Mouse (Mus musculus): ENCODE measurements around the gene Atp8a2. TPM values are rescaled to one million over a fixed set of nuclear protein-coding genes. Genes with fewer than 3 reads are reported as not detected.
"Not testable (repeated sequence)": the region's sequence is repeated elsewhere in the genome, so short reads cannot be mapped to it uniquely, and the experiment has no call there.

The Atp8a2 gene
- polyA plus RNA-seq, 1 experiment = 15.3 TPM

GRCm38 (mm10) chr14:59853139-59853538 lies 343.8 kb downstream of the Atp8a2 start:
- H3K4me1 ChIP-seq (ENCODE audit: control insufficient read depth, insufficient read depth, low read length) = no peaks in the 10 kb centered on the region
- no peak for TF ChIP-seq CTCF (IDR thresholded peaks at IDR 0.05; ENCODE audit: extremely low read depth, insufficient read depth, low read length)
- TF ChIP-seq POLR2A (IDR thresholded peaks at IDR 0.05; ENCODE audit: extremely low read depth, insufficient read depth, low read length) = no peak
- H3K27ac ChIP-seq (ENCODE audit: insufficient read depth, low read length) = no peak overlapping the region
- no peak overlapping the region for H3K4me3 ChIP-seq (ENCODE audit: insufficient read depth, low read length)

DNA sequence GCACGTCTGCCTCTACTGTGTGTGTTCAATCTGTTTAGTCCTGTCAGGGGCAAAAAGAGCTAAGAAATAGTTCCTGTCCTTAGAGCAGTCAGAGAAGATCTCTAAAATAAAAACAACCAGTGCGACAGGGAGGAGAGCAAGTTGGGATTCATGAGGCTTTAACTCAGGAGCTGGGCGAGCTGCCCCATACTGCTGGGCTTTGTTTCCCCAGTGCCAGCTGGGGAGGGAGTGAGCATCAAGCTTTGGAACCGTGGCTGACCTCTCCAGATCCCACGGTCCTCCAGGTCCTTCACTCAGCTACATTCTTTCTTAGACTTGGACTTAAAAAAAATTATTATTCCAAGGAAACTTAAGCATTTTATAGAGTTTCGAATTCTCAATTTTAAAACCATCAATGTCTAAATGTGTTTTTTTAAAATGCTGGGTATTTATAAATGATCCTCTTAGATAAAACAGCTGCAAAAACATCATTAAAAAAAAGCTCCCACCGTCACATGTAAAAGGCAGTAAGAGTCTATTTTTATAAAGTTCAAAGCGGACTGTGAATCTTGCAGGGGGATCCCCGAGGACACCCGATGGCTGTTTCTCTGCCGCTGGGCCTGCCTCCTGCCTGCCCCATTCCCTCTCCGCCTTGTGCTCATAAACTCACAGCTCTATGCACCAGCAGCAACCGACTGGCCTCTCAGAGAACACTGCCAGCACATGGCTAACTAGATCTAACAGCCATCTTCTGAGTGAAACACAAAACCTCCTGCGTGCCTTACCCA lies 350.2 kb downstream of the Atp8a2 start:
- TF ChIP-seq POLR2A (IDR thresholded peaks at IDR 0.05; ENCODE audit: extremely low read depth, insufficient read depth, low read length) = no peak
- no peak for TF ChIP-seq CTCF (IDR thresholded peaks at IDR 0.05; ENCODE audit: extremely low read depth, insufficient read depth, low read length)
- no peak overlapping the region for H3K4me3 ChIP-seq (ENCODE audit: insufficient read depth, low read length)
- no peaks in the 10 kb centered on the region for H3K4me1 ChIP-seq (ENCODE audit: control insufficient read depth, insufficient read depth, low read length)
- no peak overlapping the region for H3K27ac ChIP-seq (ENCODE audit: insufficient read depth, low read length)

DNA sequence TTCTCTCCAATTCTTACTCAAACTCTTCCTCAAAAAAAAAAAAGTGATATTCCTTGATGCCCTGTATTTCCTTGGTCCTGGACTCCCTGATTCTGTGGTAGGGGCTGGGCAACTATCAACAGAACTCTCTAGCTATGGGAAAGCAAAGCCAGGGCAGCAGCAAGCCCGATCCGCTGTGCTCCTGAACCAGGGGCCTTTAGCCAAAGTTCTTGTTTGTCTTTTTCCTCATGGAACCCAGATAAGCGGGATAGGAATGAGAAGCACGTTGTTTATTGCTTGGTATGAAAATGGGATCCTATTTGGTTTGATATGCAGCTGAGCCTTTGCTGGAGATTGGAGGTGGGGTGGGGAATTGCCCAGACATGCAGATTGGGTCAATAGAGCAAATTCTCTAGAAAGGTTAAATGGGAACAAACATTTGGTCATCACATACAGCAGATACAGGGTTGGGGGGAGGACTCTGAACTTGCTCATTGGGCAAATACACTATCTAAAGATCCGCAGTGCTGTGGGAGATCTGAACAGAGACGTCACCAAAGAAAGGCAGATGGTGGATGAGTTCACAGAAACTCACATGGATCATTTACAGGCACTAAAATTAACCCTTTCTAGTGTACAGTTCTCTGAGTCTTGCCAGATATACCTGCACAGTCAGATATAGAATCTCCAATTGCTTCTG lies 353.6 kb downstream of the Atp8a2 start:
- no peak overlapping the region for H3K27ac ChIP-seq (ENCODE audit: insufficient read depth, low read length)
- no peak overlapping the region for H3K4me3 ChIP-seq (ENCODE audit: insufficient read depth, low read length)
- H3K4me1 ChIP-seq (ENCODE audit: control insufficient read depth, insufficient read depth, low read length) = peaks cover 3% of the 10 kb centered on the region; the same call in 1 of the 2 replicates
- TF ChIP-seq CTCF (IDR thresholded peaks at IDR 0.05; ENCODE audit: extremely low read depth, insufficient read depth, low read length) (no peak), POLR2A (IDR thresholded peaks at IDR 0.05; ENCODE audit: extremely low read depth, insufficient read depth, low read length) (no peak)

- peaks cover 6% of the 10 kb centered on the region for H3K4me1 ChIP-seq (ENCODE audit: control insufficient read depth, insufficient read depth, low read length)
- H3K4me3 ChIP-seq (ENCODE audit: insufficient read depth, low read length) = no peak overlapping the region
- no peak overlapping the region for H3K27ac ChIP-seq (ENCODE audit: insufficient read depth, low read length)
- TF ChIP-seq CTCF (IDR thresholded peaks at IDR 0.05; ENCODE audit: extremely low read depth, insufficient read depth, low read length) (no peak), POLR2A (IDR thresholded peaks at IDR 0.05; ENCODE audit: extremely low read depth, insufficient read depth, low read length) (no peak)
Observed at GRCm38 (mm10) chr14:59839951-59840720, 356.8 kb downstream of the Atp8a2 start.

GRCm38 (mm10) chr14:59838446-59839259 lies 358.3 kb downstream of the Atp8a2 start:
- H3K4me1 ChIP-seq (ENCODE audit: control insufficient read depth, insufficient read depth, low read length); H3K4me3 ChIP-seq (ENCODE audit: insufficient read depth, low read length); H3K27ac ChIP-seq (ENCODE audit: insufficient read depth, low read length): not testable (repeated sequence)

DNA sequence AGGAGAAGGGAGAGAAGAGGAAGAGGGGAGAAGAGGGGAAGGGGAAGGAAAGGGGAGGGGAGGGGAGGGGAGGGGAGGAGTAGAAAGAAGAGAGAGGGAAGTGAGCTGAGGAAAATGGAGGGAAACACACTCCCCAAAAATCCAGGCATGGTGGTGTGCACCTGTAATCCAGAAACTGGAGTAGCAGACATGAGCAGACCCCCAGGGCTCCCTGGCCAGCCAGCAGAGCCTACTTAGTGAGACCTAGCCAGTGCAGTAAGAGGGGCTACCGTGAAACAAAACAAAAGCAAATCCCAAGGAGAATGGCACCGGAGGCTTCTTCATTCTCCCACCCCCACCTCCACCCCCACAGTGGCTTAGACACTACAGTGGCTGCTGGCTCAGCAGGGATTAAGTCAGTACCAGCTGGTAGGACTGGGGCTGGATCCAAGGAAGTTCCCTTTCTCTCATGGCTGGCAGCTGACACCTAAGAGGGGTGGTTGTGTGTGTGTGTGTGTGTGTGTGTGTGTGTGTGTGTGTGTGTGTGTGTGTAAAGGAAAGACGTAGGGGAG lies 359.2 kb downstream of the Atp8a2 start:
- not testable (repeated sequence) for H3K4me3 ChIP-seq (ENCODE audit: insufficient read depth, low read length); H3K4me1 ChIP-seq (ENCODE audit: control insufficient read depth, insufficient read depth, low read length); H3K27ac ChIP-seq (ENCODE audit: insufficient read depth, low read length)

GRCm38 (mm10) chr14:59836876-59837543 lies 360.0 kb downstream of the Atp8a2 start:
- Histone ChIP-seq H3K27ac (ENCODE audit: insufficient read depth, low read length) (no peak overlapping the region), H3K4me1 (ENCODE audit: control insufficient read depth, insufficient read depth, low read length) (peaks cover 6% of the 10 kb centered on the region), H3K4me3 (ENCODE audit: insufficient read depth, low read length) (no peak overlapping the region)
- TF ChIP-seq POLR2A (IDR thresholded peaks at IDR 0.05; ENCODE audit: extremely low read depth, insufficient read depth, low read length) (no peak), CTCF (IDR thresholded peaks at IDR 0.05; ENCODE audit: extremely low read depth, insufficient read depth, low read length) (no peak)

DNA sequence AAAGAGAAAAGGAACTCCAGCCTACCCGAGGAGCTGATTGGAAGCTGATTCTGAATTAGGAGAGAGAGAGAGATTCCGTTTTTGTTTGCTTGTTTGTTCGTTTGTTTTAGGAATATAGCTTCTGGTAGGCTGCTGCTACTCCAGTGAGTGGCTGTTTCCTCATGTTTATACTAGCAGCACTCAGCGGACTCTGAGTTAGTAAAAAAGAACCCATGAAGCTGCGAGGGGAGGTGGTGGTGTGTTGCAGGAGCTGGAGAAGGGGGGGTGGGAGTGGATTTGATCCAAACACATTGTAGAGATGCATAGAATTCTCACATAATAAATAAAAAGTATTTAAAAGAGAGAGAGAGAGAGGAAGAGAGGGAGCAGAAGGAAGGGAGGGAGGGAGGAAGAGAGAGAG lies 367.4 kb downstream of the Atp8a2 start:
- H3K27ac ChIP-seq (ENCODE audit: insufficient read depth, low read length) = no peak overlapping the region
- H3K4me3 ChIP-seq (ENCODE audit: insufficient read depth, low read length) = no peak overlapping the region
- TF ChIP-seq CTCF (IDR thresholded peaks at IDR 0.05; ENCODE audit: extremely low read depth, insufficient read depth, low read length) (no peak), POLR2A (IDR thresholded peaks at IDR 0.05; ENCODE audit: extremely low read depth, insufficient read depth, low read length) (no peak)
- no peaks in the 10 kb centered on the region for H3K4me1 ChIP-seq (ENCODE audit: control insufficient read depth, insufficient read depth, low read length)

DNA sequence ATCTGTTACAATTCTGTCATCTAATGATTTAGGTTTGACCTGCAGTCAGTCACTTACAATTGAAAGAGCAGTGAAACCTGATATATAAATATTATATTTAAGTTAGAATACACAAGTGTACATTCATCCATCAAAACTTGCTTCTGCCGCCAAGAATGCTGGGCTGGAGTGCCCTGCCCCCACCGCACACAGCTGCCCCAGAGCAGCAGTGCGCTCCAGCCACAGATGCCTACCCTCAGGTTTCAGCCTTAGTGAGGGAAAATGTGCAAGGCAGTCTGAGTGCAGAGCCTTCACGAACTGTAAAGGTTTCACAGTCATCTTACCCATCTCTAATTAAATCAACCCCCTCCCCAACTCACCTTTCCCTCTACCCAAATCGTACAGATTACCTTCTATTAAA lies 369.6 kb downstream of the Atp8a2 start:
- no peak overlapping the region for H3K27ac ChIP-seq (ENCODE audit: insufficient read depth, low read length)
- no peak overlapping the region for H3K4me3 ChIP-seq (ENCODE audit: insufficient read depth, low read length)
- H3K4me1 ChIP-seq (ENCODE audit: control insufficient read depth, insufficient read depth, low read length) = no peaks in the 10 kb centered on the region
- TF ChIP-seq CTCF (IDR thresholded peaks at IDR 0.05; ENCODE audit: extremely low read depth, insufficient read depth, low read length) (no peak), POLR2A (IDR thresholded peaks at IDR 0.05; ENCODE audit: extremely low read depth, insufficient read depth, low read length) (no peak)
